Mouse (Mus musculus) ES-E14 (cell line): Measurements from ENCODE around the gene Baz1a. TPM values are rescaled to one million over a fixed set of nuclear protein-coding genes. Genes with fewer than 3 reads are reported as not detected.

Experiments used
- DNase-seq: peaks from one replicate; pipeline ENCODE4 v3.0.0-alpha.2; 2013; ENCODE audit warnings: low read depth, low spot score
- H3K27ac ChIP-seq: 2 replicates; pipeline ENCODE4 v1.5.1; 2012; ENCODE audit warnings: low read depth, mild to moderate bottlenecking, low read length, moderate library complexity, mixed read lengths; ENCODE audit not compliant: poor library complexity, insufficient read depth, severe bottlenecking
- H3K36me3 ChIP-seq: 2 replicates; pipeline ENCODE4 v1.6.1; 2012; ENCODE audit warnings: mild to moderate bottlenecking, low read length, moderate library complexity, mixed read lengths; ENCODE audit not compliant: control insufficient read depth, poor library complexity, insufficient read depth, severe bottlenecking
- H3K4me1 ChIP-seq, 2 experiments: fragments of 150-350 bp in 1 of 2; sonication (generic) in 1 of 2; 2 replicates each; pipeline ENCODE4 v1.6.1; 2012; ENCODE audit warnings: low read length in 2 of 2, mild to moderate bottlenecking in 1 of 2, mixed read lengths in 1 of 2; ENCODE audit not compliant: control insufficient read depth in 2 of 2, insufficient read depth in 2 of 2, poor library complexity in 1 of 2
- H3K4me3 ChIP-seq, 2 experiments: fragments of 150-350 bp in 1 of 2; sonication (generic) in 1 of 2; 2 replicates each; pipeline ENCODE4 v1.5.1; 2012; ENCODE audit warnings: low read length in 2 of 2, low read depth in 1 of 2, mild to moderate bottlenecking in 1 of 2, mixed read lengths in 1 of 2; ENCODE audit not compliant: insufficient read depth in 1 of 2, poor library complexity in 1 of 2, severe bottlenecking in 1 of 2
- H3K9ac ChIP-seq: 2 replicates; pipeline ENCODE4 v1.6.1; 2012; ENCODE audit warnings: low read depth, mild to moderate bottlenecking, low read length, mixed read lengths; ENCODE audit not compliant: poor library complexity, insufficient read depth, severe bottlenecking
- H3K9me3 ChIP-seq: fragments of 150-350 bp; sonication (generic); 2 replicates; pipeline ENCODE4 v1.6.1; 2012; ENCODE audit warnings: low read depth, mild to moderate bottlenecking, low read length; ENCODE audit not compliant: control insufficient read depth, insufficient read depth
- CHD2 ChIP-seq: IDR thresholded peaks from 2 replicates; pipeline ENCODE4 v1.6.1; 2014; ENCODE audit warnings: mild to moderate bottlenecking, low read depth, low read length, inconsistent platforms
- HCFC1 ChIP-seq: IDR thresholded peaks from 2 replicates; pipeline ENCODE4 v1.6.1; 2012; ENCODE audit warnings: low read length, inconsistent platforms, borderline replicate concordance; ENCODE audit not compliant: insufficient read depth
- MAFK ChIP-seq: IDR thresholded peaks from 2 replicates; pipeline ENCODE4 v1.6.1; 2014; ENCODE audit warnings: mild to moderate bottlenecking, low read depth, low read length, inconsistent platforms; ENCODE audit not compliant: insufficient read depth
- ZC3H11A ChIP-seq: IDR thresholded peaks from 2 replicates; pipeline ENCODE4 v1.6.1; 2012; ENCODE audit warnings: low read depth, mild to moderate bottlenecking, inconsistent platforms, low read length, borderline replicate concordance
- ZNF384 ChIP-seq: IDR thresholded peaks from 2 replicates; pipeline ENCODE4 v1.6.1; 2012; ENCODE audit warnings: low read depth, low read length, inconsistent platforms
- in situ Hi-C, 2 experiments: fragments of 600-800 bp; cut with MboI; formaldehyde crosslinking; loops; one replicate each; pipeline ENCODE4 v1.15.1; 2025; ENCODE audit warnings: low sequenced_read_pairs in 2 of 2, inconsistent platforms in 1 of 2; ENCODE audit not compliant: unreplicated experiment in 2 of 2
- total RNA-seq: library from RNA; depleted of rRNA; stranded (reverse); fragments of 300-350 nt; gene quantifications from 2 replicates; pipeline ENCODE4 v1.2.3, GENCODE M21; 2012

Gene Baz1a
- total RNA-seq, 1 experiment: 22.9 TPM

- no peak for DNase-seq
- Histone ChIP-seq H3K4me3 (no peak overlapping the region), H3K27ac (no peak overlapping the region), H3K36me3 (no peaks in the 10 kb centered on the region), H3K9me3 (no peaks in the 10 kb centered on the region), H3K9ac (no peak overlapping the region), H3K4me1 (no peaks in the 10 kb centered on the region)
- in situ Hi-C loops: no loop called here
- TF ChIP-seq MAFK (no peak), CHD2 (no peak), HCFC1 (no peak), ZNF384 (no peak), ZC3H11A (no peak)
These were observed 137.3 kb downstream of the Baz1a start for GRCm38 (mm10) chr12:54876879-54877278.

GRCm38 (mm10) chr12:54874711-54875110 is 139.4 kb downstream of the Baz1a start:
- no peaks in the 10 kb centered on the region for H3K36me3 ChIP-seq

GRCm38 (mm10) chr12:54862606-54863535 is 151.3 kb downstream of the Baz1a start, which contains the start of gene Cfl2:
Gene Cfl2 (minus strand): TSS chr12:54862877.
- Histone ChIP-seq H3K4me1 (no peaks in the 10 kb centered on the region), H3K9ac (peak within 1 kb of the TSS; percentile 98), H3K4me3 (peak within 1 kb of the TSS; percentile 97 to 98), H3K27ac (peak within 1 kb of the TSS; percentile 74), H3K36me3 (peaks cover 3% of the 10 kb centered on the region; the same call in 1 of the 2 replicates), H3K9me3 (no peaks in the 10 kb centered on the region)
- DNase-seq: peak; percentile 50
- no peak for TF ChIP-seq CHD2
- no peak for TF ChIP-seq HCFC1
- no peak for TF ChIP-seq MAFK
- in situ Hi-C loops: no loop called here

More at GRCm38 (mm10) chr12:54874711-54875110, 139.4 kb downstream of the Baz1a start:
- Histone ChIP-seq H3K4me1 (no peaks in the 10 kb centered on the region), H3K4me3 (no peak overlapping the region), H3K9me3 (no peaks in the 10 kb centered on the region), H3K9ac (no peak overlapping the region), H3K27ac (no peak overlapping the region)
- no peak for DNase-seq
- TF ChIP-seq HCFC1 (no peak), ZC3H11A (no peak), ZNF384 (no peak), MAFK (no peak), CHD2 (no peak)
- in situ Hi-C loops: no loop called here

GRCm38 (mm10) chr12:54861991-54862605 is 152.1 kb downstream of the Baz1a start:
- DNase-seq: peak; percentile 34
- Histone ChIP-seq H3K4me1 (no peaks in the 10 kb centered on the region), H3K27ac (peak overlapping the region; percentile 74), H3K9ac (peak overlapping the region; percentile 98), H3K36me3 (peaks cover 3% of the 10 kb centered on the region; the same call in 1 of the 2 replicates), H3K4me3 (peak overlapping the region; percentile 97 to 98), H3K9me3 (no peaks in the 10 kb centered on the region)
- in situ Hi-C loops: no loop called here
- no peak for TF ChIP-seq ZNF384
- no peak for TF ChIP-seq ZC3H11A
- no peak for TF ChIP-seq HCFC1
- no peak for TF ChIP-seq MAFK
- no peak for TF ChIP-seq CHD2
